Mouse (Mus musculus) myocyte (in vitro differentiated cells): ENCODE results near the gene Slc22a21.

Source experiments
- E2F4 ChIP-seq: IDR thresholded peaks from one replicate; pipeline ENCODE4 v1.6.1; 2011; ENCODE audit warnings: mild to moderate bottlenecking, control low read depth, moderate library complexity; ENCODE audit not compliant: insufficient read depth
- MAX ChIP-seq: IDR thresholded peaks from one replicate; pipeline ENCODE4 v1.6.1; 2011; ENCODE audit warnings: low read depth, mild to moderate bottlenecking, control low read depth
- POLR2A ChIP-seq: IDR thresholded peaks from one replicate; pipeline ENCODE4 v1.6.1; 2011; ENCODE audit warnings: low read depth, mild to moderate bottlenecking, control low read depth, moderate library complexity; ENCODE audit not compliant: insufficient read length
- POLR2AphosphoS2 ChIP-seq: IDR thresholded peaks from one replicate; pipeline ENCODE4 v1.6.1; 2011; ENCODE audit warnings: low read depth, control low read depth; ENCODE audit not compliant: insufficient read length
- REST ChIP-seq: IDR thresholded peaks from one replicate; pipeline ENCODE4 v1.6.1; 2011; ENCODE audit warnings: mild to moderate bottlenecking, control low read depth, moderate library complexity; ENCODE audit not compliant: insufficient read depth, insufficient read length

GRCm38 (mm10) chr11:54012961-54013360, 32.8 kb upstream of the Slc22a21 start:
- TF ChIP-seq POLR2A (no peak), POLR2AphosphoS2 (no peak), REST (no peak), MAX (no peak), E2F4 (no peak)
